Comparison of ENCODE assay signal across 8 mouse cellular contexts in the genomic region with DNA sequence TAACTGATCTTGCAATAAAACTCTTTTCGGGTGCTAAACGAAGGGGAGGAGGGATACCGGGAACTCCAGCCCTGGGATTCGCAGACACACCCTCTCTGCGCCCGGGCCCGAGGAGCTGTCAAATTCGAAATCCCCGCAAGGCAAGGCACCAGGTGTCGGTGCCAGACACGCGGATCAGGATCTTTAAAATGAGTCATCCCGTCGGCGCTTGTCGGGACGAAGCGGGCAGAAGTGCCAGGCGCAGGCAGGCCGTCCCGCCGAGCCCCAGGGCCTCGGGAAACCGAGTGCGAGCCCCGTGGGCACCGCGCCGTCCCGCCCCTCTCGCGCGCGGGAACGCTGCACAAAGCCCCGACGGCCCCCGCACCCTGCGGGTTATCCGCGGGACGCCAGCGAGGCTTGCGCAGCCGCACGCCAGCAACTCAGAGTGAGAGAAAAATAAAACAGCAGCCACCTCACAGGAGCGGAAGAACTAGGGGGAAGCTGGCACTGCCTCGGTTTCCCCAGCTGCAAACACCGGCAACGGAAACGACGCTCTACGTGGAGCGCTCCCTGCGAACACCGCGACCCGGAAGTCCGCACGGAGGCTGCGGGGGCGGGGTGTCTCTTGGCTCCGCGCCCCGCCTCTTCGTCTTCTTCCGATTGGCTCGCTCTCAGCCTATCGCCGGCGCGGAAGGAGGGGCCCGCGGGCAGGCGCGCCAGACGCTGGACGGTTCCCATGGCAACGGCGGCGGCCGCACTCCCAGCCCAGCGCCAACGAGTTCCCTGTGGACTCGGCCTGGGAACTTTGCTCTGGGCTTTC. TPM values are rescaled to one million over a fixed set of nuclear protein-coding genes. Genes with fewer than 3 reads are reported as not detected.
DNase-seq lines count a peak whose midpoint lies in the region; ATAC-seq lines count a peak whose summit lies in the region.

TSS of gene Elmod2 (minus strand) at position 588 of the 799 bp plus-strand sequence.

- WGBS in heart, embryonic 10.5 days: under 1% methylated on average over 79 of the region's 85 CpGs
- under 1% methylated on average over 84 of the region's 85 CpGs for WGBS in kidney, embryonic 15.5 days

- peak within 1 kb of the TSS; percentile 97 for H3K4me3 ChIP-seq in heart, embryonic 10.5 days
- peak within 1 kb of the TSS; percentile 95 for H3K4me3 ChIP-seq in kidney, embryonic 15.5 days (replicated peaks)

- DNase-seq in B cell, adult 2 months: peak; percentile 94 to 95
- peak; percentile 97 for DNase-seq in brain, adult 2 months (ENCODE audit: low read depth, low spot score)
- DNase-seq in heart, embryonic 10.5 days (ENCODE audit: low spot score): peak; percentile 97
- peak; percentile 98 for DNase-seq in liver
- DNase-seq in spleen, postnatal 4 days (ENCODE audit: low spot score in 2 of 2): peak; percentile 94 to 97

- peaks cover 14% of the 10 kb centered on the region; the same call in 1 of the 2 replicates for H3K27me3 ChIP-seq in heart, embryonic 10.5 days (ENCODE audit: insufficient read depth, poor library complexity, severe bottlenecking)
- peaks cover 6% of the 10 kb centered on the region; the same call in 1 of the 2 replicates for H3K27me3 ChIP-seq in kidney, embryonic 15.5 days

- H3K4me1 ChIP-seq in heart, embryonic 10.5 days: no peaks in the 10 kb centered on the region
- H3K4me1 ChIP-seq in kidney, embryonic 15.5 days: peaks cover 8% of the 10 kb centered on the region

- no peaks in the 10 kb centered on the region for H3K9me3 ChIP-seq in heart, embryonic 10.5 days
- H3K9me3 ChIP-seq in kidney, embryonic 15.5 days (replicated peaks): no peaks in the 10 kb centered on the region

- peak; percentile 99 for ATAC-seq in erythroblast, adult 5-6 weeks (replicated peaks; ENCODE audit: low FRiP score, poor library complexity, severe bottlenecking)
- ATAC-seq in kidney, embryonic 15.5 days (replicated peaks; ENCODE audit: low FRiP score): peak; percentile 99
- ATAC-seq in monocyte, adult 5-6 weeks (replicated peaks; ENCODE audit: insufficient number of reproducible peaks, low FRiP score, low TSS enrichment, poor library complexity, severe bottlenecking): peak; percentile 99

- H3K27ac ChIP-seq in heart, embryonic 10.5 days: peak within 1 kb of the TSS; percentile 92
- peak within 1 kb of the TSS; percentile 60 for H3K27ac ChIP-seq in kidney, embryonic 15.5 days

- H3K4me2 ChIP-seq in kidney, embryonic 15.5 days: peak within 1 kb of the TSS; percentile 94

- peak within 1 kb of the TSS; percentile 84 for H3K9ac ChIP-seq in kidney, embryonic 15.5 days

- peaks cover 15% of the 10 kb centered on the region for H3K36me3 ChIP-seq in heart, embryonic 10.5 days
- peaks cover 16% of the 10 kb centered on the region for H3K36me3 ChIP-seq in kidney, embryonic 15.5 days

RNA-seq across cellular contexts. Expression of gene Elmod2, which starts in this region (rescaled TPM):
- total RNA-seq in erythroblast, adult 5-6 weeks (2015; ENCODE audit: low replicate concordance): 5.8 and 6.9 TPM in 2 replicates
- total RNA-seq in erythroblast, adult 5-6 weeks (2017; ENCODE audit: low replicate concordance): 8.8 and 12.5 TPM in 2 replicates
- 14.5 and 15.4 TPM in 2 replicates for polyA plus RNA-seq in heart, embryonic 10.5 days (2016; fragmentation: Nextera tagmentation; extraction: Ambion mirVana)
- 16.3 TPM in 2 replicates for polyA plus RNA-seq in kidney, embryonic 15.5 days (2015; fragmentation: Nextera tagmentation; extraction: Ambion mirVana)
- 23.5 to 34.4 TPM (median 29.3 TPM) in 3 replicates for total RNA-seq in monocyte, adult 5-6 weeks (2017)

Comparison
In these comparisons a context has a peak if more than half of its experiments do, and no peak if none do; other contexts are left out.
1. Peak in every context shown above with its lines: DNase-seq, ATAC-seq, H3K4me3 ChIP-seq and H3K27ac ChIP-seq.